Mouse (Mus musculus): Measurements from ENCODE around the gene Cacnb4.

GRCm38 (mm10) chr2:52446648-52447047 is 230.0 kb downstream of the Cacnb4 start:
- TF ChIP-seq CTCF (conservative IDR thresholded peaks at IDR 0.05; ENCODE audit: low read length) (no peak), POU5F1 (IDR thresholded peaks at IDR 0.05; ENCODE audit: borderline replicate concordance, low read length) (no peak), NANOG (IDR thresholded peaks at IDR 0.05; ENCODE audit: borderline replicate concordance, low read length) (no peak)
